Mouse (Mus musculus) 416B (cell line): ENCODE results near the gene Ankdd1a.

Source experiments
- DNase-seq: peaks from one replicate; pipeline ENCODE4 v3.0.0; 2011; ENCODE audit warnings: low read depth

Gene Ankdd1a

DNA sequence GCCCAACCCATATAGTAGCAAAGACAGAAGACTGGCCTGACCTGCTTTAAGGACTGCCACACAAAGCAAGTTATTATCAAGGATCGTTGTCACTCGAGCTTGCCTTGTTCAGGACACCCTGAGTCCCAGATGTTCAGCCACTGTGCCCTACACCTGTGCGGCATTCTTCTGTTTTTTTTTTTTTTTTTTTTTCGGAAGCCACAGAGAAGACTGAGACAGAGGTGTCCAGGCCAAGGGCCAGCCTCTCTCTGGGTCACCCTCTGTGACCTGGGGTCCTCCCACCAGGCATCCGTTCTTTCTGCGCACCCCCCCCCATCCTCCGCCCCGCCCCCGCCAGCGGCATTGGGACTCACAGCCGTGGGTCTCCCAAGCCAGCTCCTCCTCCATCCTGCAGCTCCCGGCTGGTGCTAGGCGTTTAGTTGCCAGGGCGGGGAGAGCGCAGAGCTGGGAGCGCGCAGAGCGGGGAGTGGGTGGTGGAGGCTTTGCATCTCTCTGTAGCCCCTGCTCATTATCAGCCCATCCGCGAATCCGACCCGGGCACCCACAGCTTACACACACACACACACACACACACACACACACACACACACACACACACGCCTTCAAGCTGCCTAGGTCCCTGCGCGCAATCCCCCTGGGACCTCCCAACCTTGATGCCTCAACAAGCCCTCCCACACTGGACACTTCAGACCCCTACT lies at the start of gene Ankdd1a:
Ankdd1a (minus strand) TSS at position 387 of the 698 bp plus-strand sequence.
- DNase-seq, result no peak

DNA sequence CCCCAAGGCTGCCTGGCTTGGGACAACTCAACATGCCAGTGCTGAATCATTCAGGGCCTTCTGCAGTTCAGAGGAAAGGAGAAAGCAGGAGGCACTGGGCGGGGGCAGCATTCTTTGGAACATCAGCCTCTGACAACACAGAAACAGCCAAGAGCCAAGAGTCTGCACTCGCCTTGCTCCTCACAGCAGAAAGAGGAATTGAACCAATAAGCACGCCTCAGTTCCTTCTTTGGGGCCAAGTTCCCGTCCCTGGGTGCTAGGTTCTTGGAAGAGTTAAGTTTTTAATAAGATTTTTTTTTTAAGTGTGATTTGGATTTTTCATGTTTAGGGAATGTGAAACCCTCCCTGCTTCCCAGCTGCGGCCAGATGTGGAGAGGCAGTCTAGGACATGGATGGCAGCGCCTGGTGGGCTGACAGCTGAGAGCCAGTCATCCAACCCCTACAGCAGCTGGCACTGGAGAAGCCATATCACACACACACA lies 49.5 kb upstream of the Ankdd1a start:
- no peak for DNase-seq

DNA sequence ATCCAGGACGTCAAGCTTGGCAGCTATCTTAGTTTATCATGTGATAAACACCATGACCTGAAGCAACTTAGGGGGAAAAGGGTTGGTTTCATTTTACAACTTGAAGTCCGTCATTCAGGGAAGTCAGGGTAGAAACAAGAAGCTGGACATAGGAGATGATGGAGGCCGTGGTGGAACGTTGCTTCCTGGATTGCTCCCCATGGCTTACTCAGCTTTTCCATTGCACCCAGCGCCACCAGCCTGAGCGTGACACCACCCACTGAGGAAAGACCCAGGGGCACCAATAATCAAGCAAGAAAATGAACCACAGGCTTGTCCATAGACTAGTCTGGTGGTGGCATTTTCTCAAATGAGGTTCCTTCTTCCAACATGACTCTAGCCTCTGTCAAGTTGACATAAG lies 48.8 kb upstream of the Ankdd1a start:
- DNase-seq, result peak; percentile 69

DNA sequence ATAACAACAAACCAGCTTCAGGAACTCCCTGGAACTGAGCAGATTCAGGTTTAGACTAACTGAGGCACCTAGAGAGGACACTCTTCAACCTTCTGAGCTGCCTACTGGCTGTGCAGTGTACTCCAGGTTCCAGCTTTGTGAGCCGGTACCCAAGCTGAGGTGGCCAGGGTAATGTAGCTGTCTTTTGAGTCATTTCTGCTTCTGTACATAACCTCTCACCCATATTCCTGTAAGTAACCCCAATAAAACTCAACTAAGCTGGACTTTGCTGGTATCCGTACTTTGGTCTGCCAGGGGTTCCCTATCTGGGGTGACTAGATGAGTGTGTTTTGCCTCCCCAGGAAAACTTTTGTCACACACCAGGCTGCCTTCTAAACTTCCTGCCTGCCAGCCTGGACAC lies 44.7 kb upstream of the Ankdd1a start:
- DNase-seq, result no peak

DNA sequence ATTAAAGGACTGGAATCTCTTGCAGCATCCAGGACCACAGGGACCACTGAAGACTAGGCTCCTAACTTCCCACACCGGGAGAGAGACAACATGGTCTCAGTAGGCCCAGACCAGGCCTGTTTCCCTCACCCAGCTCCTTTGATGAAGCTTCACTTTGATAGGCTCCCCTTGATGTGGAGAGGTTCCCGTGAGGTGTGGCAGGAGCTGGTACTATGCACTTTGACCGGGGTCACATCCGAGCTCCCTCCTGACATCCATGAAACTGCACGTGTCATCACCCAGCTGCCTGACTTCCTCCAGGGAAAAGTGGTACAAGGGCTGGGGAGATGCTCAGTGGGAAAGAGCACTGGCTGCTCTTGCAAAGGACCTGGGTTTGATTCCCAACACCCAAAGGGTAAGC lies 43.1 kb upstream of the Ankdd1a start:
- no peak for DNase-seq

DNA sequence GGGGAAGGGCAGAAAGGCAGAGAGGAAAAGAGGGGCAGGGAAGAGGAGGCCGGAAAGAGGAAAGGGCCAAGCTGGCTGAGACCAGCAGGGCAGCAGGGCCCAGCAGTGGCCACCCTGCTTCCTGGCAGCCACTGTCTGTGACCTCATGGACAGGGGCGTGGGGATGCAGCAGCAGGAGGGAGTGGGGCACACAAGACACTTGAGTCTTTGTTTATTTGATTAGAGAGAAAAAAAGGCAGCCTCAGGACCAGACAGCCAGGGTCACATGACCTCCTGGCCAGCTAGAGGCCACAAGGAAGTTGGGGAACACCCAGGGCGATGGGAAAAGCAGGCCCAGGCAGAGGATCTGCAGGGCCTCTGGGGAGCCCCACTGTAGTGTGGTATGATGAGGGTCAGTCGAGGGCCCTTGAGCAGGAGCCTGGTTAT lies 42.1 kb upstream of the Ankdd1a start:
- DNase-seq, result no peak

DNA sequence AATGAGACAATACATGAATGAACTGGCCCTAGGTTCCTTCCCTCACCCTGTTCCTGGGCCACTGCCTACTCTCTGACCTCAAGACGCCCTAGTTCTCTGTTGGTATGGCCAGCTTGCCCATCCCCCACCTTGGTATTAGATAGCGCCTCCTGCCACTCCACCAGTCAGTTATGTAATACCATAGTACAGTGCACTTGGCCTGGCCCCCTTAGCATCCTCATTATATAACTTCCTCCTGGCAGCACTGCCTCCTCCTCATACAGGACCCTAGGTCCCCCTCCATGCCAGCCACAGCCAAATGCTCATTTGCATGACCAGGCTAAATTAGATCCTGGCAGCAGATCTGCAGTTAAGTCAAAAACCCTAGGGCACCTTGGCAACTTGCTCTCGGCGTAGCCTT lies 41.0 kb upstream of the Ankdd1a start:
- DNase-seq, result peak; percentile 64

DNA sequence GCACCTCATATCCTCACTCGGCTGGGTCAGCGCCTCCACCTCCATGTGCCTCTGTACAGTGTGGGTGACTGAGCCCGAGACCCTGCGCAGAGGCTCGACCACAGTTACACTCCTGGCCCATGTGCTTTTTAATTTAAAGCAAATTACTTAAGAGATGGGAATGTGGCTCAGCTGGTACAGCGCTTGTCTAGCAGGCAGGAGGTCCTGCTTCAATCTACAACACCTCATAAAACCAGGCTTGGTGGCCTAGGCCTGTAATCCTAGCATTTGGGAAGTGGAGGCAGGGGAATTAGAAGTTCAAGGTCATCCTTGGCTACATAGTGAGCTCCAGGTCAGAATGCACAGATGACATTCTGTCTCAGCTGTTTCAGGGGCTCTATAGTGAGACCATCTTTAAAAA lies 38.8 kb upstream of the Ankdd1a start:
- DNase-seq, result no peak

DNA sequence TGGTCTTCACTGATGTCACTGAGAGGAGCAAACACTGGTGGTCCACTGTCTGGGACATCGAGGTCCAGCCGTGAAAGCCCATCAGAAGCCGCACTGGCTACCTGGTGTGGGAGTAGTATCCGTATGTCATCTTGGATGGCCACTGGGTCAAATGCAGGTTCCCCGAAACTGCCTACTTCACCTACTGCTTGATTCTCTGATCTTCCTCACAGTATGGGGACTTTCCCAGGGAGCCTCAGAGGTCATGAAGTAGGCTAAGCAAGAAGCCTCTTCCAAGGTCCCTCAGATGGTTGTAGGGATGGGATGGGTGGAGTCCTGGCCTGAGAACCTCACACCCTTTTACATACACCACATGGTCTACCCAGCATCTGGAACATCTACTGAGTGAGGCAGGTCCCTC lies 37.0 kb upstream of the Ankdd1a start:
- no peak for DNase-seq

DNA sequence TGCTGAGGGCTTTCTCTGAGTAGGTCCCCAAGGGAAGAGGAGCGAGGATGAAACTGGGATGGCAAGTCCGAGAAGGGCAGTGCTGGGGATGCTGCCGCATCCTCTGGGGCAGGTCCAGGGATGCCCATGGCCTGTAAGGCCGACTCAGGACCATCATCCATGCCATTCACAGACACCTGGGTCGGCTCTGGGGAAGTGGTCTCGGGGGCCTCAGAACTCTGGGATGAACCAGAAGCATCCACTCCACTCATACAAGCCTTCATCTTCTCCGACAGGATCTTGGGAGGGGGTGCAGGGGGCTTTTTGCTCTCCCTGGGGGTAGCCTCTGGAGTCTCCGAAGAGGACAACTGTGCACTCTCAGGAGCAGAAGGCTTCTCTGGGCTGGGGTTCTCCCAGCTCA lies 36.4 kb upstream of the Ankdd1a start:
- no peak for DNase-seq

DNA sequence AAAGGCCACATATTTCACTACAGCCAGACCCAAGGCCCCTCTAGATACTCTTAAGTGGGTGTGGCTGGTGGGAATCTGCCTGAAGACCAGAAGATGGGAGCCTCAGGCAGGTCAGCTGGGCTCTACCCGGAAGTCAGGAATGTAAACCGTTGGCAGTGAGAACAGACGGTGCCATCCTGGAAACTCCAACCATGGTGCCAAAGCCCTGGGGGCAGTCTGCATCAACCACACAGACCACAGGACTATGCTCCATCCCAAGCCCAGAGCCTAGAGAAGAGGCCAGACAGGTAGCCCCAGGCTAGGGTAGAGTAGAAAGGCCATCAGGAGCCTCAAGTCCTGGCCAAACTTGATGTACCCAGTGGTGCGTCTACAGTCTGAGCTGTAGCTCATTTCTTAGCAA lies 35.6 kb upstream of the Ankdd1a start:
- no peak for DNase-seq

DNA sequence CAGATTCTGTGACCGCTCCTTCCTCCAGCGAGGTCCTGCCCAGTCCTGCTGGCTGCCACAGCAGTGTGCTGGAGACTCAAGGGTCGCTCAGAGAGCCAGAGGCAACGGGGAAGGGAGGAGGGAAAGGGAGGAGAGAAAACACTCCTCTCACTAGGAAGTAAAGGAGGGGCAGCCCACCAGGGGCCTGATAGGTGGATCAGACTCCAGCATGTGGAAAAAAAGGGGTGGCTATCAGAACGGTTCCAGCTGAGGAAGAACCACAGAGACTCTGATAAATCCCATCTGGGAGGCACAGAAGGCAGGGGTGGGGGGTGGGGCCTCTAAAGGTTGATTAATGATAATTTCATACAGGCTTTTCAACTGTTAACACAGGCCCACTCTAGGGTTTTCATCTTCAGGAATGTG lies 35.0 kb upstream of the Ankdd1a start:
- no peak for DNase-seq

DNA sequence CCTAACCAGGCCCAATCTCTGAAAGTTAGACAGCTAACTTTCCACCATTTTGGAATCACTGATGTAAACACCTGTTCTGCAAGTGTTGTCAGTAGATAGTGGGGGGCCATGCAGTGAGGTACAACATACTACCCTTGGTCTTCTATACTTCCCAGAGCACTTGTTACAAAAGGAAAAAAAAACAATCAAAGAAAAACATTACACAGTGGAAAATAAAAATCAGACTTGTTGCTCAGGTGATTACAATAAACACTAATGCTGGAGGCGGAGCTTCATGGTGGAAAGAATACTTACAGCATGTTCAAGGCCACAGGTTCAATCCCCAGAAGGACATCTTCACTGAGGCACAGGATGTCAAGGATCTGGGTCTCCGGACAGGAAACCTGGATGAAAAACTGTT lies 32.7 kb upstream of the Ankdd1a start:
- DNase-seq, result no peak

DNA sequence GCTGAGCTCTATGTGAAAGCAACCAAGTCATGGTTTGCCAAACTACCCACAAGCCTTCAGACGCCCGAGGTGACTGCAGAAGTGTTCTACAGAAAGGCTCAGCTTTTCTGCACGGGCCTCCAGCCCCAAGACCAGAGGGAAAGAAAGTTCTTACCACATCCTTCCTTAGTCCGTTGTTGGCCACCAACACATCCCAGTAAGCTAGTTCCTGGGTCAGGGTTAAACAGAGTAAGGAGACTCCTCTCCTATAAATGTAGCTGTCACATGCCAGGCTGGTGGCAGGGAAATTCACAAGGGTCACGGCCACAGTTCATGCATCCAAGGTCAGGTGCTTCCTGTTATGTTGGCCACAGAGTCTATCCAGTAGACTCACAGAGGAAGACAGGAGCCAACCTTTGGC lies 32.1 kb upstream of the Ankdd1a start:
- DNase-seq, result peak; percentile 98

DNA sequence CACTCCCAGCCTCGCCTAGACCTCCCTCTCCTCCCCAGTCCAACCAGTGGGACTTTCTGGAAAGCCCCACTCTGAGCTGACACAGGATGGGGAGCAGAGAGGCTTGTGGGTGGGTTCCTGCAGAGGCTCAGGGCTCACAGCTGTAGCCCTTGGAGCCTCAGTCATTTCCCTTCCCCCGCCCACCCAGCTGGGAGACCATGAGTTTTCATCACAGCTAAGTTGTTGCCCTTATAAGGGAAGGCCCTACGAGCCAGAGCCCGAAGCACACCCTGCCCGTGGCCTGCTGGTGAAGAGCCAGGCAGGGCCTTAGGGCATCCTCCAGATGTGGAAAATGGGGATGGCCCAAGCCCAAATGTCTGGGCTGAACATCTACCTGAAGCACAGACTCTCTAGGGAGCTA lies 31.0 kb upstream of the Ankdd1a start:
- peak; percentile 97 for DNase-seq

DNA sequence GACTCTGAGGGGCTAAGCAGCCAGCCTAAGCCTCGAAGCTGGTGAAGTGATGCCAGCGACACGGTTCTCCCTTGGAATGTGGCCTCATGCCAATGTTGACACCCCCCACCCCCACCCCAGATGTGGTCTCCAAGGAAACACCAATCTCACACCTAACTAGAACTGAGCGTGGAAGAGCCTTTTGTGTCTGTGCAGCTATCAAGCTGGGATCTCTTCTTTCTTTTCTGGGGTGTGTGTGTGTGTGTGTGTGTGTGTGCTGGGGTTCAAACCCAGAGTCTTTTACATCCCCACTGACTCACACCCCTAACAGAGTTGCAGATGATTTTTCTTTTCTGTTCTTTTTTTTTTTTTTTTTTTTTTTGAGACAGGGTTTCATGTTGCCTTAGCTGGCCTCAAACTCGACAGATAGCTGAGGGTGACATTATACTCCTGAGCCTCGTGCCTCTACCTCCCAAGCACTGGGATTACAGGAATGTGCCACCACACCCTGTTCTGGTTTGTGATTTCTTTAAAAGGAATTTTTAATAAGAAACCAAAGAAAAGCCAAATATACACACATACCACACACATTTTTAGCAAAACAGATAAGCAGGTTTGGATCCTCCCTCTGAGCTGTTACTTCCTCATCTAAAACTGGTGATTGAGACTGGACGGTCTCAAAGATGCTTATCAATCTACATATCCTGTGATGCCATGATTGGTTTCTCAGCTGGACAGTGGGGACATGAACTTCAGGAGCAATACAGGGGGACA lies 30.3 kb upstream of the Ankdd1a start:
- DNase-seq, result peak; percentile 90

DNA sequence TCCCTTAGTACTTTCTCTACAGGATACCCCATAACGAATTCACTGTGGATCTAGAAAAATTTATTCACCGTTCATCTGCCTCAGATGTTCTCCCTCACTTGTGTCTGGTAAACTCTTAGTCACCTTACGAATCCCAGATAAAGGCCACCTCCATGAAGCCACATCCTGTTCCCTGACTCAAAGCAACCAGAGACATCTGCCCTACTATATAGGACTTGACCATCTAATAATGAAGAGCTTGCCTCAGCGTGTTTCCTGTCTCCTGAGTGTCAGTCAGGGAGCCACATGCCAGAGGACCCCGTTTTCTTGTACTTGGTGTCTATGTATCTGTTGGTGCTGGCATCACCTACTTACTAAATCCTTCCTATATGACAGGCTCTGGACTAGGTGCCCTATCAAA lies 29.6 kb upstream of the Ankdd1a start:
- DNase-seq, result peak; percentile 83

DNA sequence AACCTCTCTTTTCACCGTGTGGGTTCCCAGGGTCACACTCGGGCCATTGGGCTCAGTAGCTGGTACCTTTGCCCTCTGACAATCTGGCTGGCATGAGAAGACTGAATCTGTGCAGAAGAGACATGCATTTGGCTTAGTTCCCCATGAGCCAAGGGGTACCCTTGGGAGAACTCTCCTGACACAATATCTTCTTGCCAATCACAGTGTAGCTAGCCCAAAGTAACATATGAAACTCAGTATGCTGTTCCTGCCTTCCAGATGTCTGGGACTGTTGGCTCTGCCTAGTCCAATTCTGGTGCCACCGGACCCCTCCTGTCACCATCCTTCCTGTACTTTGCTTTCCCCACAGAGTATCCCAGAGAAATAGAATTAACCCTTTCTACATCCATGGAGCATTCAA lies 29.1 kb upstream of the Ankdd1a start:
- no peak for DNase-seq

DNA sequence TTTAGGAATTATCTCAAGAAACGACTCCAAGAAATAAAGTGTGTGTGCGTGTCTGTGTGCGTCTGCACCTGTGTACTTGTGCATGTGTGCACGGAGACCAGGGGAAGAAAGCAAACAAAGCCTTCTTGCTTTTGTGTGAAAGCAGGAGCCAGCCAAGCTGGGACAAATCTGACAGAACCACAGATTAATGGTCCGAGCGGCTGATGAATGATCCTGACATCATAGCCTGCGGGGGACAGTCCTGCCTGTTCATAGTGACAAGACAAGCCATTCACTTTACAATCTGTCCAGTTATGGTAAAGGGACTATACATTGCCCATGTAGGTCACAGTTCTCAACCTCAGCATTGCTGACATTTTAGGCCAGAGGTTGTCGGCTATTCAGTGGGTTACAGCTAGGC lies 28.3 kb upstream of the Ankdd1a start:
- no peak for DNase-seq

DNA sequence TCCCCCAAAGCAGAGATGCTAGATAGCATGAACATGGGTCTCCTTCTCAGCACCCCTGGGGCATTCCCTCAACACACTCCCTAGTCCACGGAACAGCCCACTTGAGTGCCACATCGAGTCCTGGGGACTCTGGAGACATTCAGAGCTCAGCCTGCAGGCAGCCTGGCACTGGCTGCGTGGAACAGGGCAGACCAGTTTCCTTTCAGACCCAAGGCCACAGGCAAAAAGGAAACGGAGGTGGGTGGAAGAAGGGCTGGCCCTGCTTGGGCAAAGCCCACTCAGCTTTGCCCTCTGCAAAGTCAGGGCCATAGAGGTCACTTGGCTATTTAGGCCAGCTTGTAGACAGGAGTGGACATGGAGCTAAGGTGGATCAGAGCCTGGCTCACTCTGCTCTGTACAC lies 27.9 kb upstream of the Ankdd1a start:
- DNase-seq, result no peak

DNA sequence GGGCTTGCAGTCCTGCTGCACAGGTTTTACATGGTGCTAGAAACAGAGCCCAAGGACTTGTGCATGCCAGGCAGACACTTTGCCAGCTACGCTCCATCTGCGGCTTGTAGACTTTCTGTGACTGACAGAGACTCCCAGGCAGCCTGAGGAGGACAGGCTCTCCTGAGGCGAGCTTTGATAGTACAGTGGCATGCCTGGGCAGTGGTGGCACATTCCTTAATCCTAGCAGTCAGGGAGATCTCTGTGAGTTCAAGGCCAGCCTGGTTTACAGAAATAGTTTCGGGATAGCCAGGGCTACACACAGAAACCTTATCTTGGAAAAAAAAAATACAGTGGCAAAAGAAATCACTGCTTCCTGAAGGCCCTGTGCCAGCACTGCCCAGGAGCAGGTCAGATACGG lies 27.1 kb upstream of the Ankdd1a start:
- DNase-seq, result no peak

DNA sequence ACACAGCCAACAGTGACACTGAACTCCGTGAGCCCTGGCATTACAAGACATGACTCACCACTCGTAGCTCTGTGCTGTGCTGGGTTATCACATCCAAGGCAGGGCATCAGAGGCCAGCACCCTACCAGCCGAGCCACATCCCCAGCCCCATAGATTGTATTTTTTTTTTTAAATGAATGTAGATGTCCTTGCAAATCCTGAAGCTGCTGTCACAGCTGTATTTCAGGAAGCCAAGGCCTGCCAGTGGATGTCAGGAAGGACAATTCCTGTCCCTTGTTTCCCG lies 26.4 kb upstream of the Ankdd1a start:
- peak; percentile 82 for DNase-seq

DNA sequence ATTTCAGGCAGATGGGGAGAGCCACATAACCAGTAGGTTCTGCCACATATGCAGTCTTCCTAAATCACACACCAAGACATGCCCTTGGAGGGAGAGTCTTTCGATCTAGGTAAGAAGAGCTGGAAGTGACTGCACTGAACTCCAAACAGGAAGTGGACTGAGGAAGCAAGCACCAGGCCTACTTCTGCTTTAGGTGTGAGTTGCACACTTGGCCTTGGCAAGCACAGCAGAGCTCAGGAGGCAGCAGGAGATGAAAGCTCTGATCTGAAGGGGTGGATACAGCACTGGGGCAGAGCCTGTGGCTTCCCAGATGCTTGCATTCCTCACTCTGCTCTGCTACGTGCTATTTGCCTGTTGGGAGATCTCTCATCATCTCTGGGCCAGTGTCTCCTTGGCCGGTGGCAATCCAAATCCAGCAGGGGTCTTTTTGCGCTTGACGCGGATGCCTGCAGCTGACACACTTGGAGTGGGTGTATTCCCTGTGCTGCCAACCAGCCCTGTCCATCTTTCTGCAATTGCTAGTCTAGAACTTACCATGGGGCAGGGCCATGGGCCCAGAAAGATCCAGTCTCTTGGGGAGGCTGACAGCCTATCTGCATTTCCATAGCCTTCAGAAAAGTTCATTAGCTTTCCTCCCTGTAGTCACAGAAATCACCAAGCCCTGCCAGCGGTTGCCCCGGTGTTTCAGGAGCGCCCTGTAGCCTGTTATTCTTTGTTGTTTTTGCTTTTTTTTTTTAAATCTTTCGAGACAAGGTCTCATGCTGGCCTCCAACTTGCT lies 25.8 kb upstream of the Ankdd1a start:
- DNase-seq, result peak; percentile 83
